Mouse (Mus musculus) erythroblast, embryonic 14.5 days (primary cell): ENCODE measurements around the gene Tsc2.

ENCODE experiments used
- GATA1 ChIP-seq: IDR thresholded peaks from 2 replicates; pipeline ENCODE4 v1.6.1; 2012; ENCODE audit warnings: low read length, inconsistent platforms, mixed read lengths
- TAL1 ChIP-seq: IDR thresholded peaks from 3 replicates; pipeline ENCODE4 v1.6.1; 2012; ENCODE audit warnings: low read length, inconsistent platforms, mixed read lengths

GRCm38 (mm10) chr17:24648731-24649377, 16.4 kb upstream of the Tsc2 start:
- TF ChIP-seq GATA1 (no peak), TAL1 (no peak)
